Mouse (Mus musculus) cerebellum, postnatal 25 days (tissue): ENCODE measurements around the gene Klf5.
A peak's percentile ranks its signal among the peaks of the same experiment; 100 is the strongest.

ENCODE experiments used
- DNase-seq, 2 experiments: peaks; one replicate each; pipeline ENCODE4 v3.0.0; 2021; ENCODE audit warnings: mixed read lengths in 2 of 2

Gene Klf5

GRCm38 (mm10) chr14:99298385-99299021, at the start of gene Klf5:
Gene Klf5, plus strand, starts transcription at chr14:99298691.
- DNase-seq: peak; percentile 89 to 93

- no peak for DNase-seq
Observed at GRCm38 (mm10) chr14:99262026-99262425, 36.5 kb upstream of the Klf5 start.

- no peak for DNase-seq
Observed at GRCm38 (mm10) chr14:99263816-99264215, 34.7 kb upstream of the Klf5 start.

GRCm38 (mm10) chr14:99265791-99266190, 32.7 kb upstream of the Klf5 start:
- DNase-seq: no peak

DNA sequence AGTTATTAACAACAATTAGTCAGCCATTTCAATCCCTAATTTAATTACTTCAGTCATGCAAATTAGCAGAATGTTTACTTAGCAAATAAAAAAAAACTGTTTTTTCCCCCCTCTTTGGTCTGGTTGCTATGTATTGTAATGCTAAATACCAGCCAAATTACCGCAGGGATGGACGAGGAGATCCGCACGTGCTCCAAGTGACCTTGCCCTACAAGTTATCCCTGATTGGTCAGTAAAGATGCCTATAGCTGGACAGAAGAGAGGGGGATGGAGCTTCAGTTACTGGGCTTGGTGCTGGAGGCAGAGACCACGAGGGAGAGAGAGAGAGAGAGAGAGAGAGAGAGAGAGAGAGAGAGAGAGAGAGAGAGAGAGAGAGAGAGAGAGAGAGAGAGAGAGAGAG, 31.7 kb upstream of the Klf5 start:
- no peak for DNase-seq

DNA sequence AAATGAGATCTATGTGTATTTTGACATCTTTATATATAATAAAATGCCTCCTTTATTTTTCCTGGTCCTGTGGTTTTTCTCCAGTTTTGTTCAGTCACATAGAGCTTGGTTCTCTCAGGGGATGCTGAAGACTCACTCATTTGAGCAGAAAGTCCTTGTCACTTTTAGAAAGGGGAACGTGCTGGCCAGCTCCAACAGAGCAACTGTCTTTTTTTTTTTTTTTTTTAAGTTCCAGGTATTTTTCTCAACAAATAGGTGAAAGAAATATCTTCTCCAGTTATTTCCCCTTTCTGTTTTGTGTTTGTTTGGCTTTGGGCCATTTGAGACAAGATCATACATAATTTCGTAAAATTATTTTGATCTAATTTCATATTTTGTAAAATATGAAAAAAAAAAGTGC, 24.4 kb upstream of the Klf5 start:
- no peak for DNase-seq

- no peak for DNase-seq
Observed at GRCm38 (mm10) chr14:99275827-99276226, 22.7 kb upstream of the Klf5 start.

GRCm38 (mm10) chr14:99278312-99278711, 20.2 kb upstream of the Klf5 start:
- DNase-seq: no peak

DNA sequence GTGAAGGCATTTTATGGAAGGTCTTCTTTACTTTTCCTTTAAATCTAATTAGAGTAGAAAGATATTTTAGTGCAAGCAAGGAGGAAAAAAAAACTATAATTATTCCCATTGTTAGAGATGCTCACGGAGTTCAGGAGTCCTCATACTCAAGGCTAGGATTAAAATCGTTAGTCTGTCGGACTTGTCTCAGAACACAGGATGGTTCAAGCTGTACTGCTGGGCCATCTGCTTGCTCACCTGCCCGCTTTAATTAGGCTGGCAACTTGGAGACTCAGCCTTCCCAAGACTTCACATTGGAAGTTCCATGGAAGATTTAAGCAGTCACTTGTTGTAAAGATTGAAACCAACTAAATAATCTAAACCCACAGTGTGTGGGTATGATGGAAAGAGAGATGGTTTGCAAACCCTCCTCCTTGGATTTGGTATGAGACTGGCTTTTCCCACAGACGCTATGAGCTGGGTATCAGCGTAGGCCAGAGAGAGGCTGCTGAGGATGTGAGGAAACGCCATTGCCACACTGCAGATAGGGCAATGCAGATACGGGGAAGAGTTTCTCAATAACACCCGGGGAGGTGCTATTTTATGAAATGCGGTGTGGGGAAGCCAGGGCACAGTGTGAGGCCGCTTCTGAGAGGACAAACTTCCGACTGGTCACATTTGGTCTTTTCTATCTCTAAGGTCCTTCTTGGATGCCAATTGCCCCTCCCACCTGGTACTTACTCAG, 19.6 kb upstream of the Klf5 start:
- peak; percentile 22 for DNase-seq

- DNase-seq: no peak
Observed at GRCm38 (mm10) chr14:99280399-99280798, 18.1 kb upstream of the Klf5 start.

GRCm38 (mm10) chr14:99280825-99281433, 17.6 kb upstream of the Klf5 start:
- no peak for DNase-seq

DNA sequence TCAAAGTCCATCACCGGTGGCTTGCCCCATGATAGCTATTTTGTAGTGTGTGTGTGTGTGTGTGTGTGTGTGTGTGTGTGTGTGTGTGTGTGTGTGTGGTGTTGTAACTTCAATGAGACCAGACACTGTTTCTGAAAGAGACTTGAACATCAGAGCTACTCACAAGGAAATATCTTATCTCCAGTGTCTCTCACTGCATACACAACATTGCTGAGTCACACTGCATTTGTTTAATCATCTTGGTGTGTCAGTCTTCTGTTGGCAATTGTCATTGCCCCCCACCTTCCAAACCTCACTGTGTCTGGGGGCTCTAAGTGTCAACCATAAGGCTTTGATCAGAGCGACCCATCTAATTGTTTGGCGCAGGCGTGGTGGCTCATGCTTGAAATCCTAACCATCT, 13.0 kb upstream of the Klf5 start:
- DNase-seq: no peak

- no peak for DNase-seq
Observed at GRCm38 (mm10) chr14:99292176-99292575, 6.3 kb upstream of the Klf5 start.

DNA sequence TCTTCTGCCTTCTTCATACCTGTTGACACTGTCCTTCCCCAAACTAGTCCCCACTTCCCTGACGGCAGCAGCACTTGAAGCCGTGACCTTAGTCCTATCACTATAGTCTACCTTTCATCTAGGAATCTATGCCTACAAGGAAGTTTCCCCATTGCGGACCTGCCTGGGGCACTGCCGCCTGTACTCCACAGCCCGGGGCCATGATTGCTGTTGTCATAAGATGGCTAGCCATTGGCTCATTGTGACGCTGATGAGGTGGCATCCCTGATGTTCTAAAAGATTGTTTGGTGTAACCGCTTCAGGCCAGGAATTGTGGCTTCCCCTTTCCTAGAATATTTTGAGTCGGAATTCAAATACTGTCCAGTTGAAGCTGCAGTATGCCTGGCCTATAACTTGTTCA, 4.1 kb upstream of the Klf5 start:
- DNase-seq: no peak

GRCm38 (mm10) chr14:99295606-99296341, 2.7 kb upstream of the Klf5 start:
- no peak for DNase-seq

DNA sequence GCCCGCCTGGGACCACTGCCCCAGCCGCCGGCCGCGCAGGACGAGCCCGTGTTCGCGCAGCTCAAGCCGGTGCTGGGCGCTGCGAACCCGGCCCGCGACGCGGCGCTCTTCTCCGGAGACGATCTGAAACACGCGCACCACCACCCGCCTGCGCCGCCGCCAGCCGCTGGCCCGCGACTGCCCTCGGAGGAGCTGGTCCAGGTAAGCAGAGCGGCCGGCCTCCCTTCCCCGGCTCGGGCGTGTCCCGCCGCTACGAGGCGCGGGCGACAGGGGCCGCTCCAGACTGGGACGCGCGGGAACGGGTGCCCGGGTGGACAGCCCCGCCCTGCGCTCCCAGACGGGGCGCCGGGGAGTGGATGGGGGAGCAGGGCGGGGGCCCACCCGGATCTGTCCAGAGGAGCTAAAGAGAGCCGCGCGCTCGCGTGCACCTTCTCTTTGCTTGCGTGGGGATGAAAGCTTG, 561 bp downstream of the Klf5 start:
- peak; percentile 60 to 74 for DNase-seq

- DNase-seq: peak in 1 of 2 experiments; percentile 9
Observed at GRCm38 (mm10) chr14:99299701-99300191, 1.3 kb downstream of the Klf5 start.

DNA sequence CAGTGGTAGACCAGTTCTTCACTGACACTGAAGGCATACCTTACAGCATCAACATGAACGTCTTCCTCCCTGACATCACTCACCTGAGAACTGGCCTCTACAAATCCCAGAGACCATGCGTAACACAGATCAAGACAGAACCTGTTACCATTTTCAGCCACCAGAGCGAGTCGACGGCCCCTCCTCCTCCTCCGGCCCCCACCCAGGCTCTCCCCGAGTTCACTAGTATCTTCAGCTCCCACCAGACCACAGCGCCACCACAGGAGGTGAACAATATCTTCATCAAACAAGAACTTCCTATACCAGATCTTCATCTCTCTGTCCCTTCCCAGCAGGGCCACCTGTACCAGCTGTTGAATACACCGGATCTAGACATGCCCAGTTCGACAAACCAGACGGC, 3.0 kb downstream of the Klf5 start:
- DNase-seq: no peak

DNA sequence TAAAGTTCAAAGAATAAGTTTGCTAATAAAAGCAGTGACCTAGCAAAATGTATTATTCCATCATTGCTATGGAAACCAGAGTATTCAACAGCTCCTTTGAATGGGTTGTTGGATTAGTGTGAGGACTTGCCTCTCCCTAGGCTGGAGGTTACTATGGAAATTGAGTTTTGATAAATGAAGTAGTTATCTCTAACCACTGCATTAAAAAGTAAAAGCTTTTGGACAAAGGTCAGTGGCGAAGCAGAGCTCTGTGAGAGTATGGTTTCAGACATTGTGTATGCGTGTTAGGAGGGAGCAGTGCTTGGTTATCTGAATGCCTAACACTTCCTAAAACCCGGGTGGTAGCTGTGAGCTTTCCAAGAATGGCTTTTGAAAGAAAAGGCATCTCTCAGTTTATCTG, 5.9 kb downstream of the Klf5 start:
- DNase-seq: no peak

DNA sequence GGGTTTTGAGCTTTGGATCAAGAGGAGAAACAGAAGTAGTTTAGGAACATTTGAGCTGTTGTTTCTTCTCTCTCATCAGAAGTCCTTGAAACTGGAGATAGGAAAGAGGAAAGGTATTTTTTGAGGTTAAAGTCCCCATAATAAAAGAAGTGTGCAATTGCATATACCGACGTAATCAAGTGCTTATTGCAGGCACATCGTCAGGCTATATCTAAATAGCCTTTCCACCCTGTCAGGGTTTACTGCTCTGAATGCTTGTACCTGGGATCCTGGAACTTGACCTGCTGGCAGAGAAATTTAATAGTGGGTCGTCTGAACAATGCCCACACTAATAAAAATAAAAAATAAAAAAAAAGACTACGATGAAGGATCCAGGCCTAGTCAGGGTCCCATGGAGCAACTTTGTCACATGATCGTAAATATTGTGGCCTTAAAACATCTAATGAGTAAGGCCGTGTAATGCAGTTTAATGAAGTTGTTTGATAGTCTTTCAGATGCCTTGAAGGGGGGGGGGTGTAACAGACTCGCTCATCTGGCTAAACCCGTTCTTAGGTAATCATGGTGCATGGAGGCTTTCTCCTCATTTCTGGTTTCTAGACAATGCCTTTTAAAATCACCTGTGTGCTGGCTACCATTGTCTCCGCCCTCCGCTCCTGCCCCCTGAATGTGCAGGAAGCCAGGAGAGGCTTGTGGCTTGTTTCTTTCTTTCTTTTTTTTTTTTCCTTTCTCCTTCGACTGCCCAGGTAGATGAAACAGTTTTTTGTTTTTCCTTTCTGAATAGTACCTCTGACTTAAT, 6.7 kb downstream of the Klf5 start:
- DNase-seq: no peak

DNA sequence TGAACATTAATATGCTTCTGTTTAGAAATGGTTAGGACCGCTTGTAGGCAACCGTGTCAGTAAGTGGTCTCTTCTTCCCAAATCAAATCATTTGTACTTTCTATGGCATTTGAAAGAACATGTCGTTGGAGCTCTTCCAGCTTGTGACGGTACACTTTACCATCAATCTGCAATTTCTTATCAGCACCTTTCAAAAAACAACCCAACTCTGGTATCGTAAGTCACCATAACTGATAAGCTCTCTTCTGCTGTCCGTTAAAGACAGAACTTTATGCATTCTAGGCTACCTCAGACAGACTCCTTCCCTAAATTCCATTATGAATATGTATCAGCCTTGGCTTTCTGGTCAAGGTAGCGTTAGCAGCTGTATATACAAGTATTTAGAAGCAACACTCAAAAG, 7.9 kb downstream of the Klf5 start:
- DNase-seq: no peak

DNA sequence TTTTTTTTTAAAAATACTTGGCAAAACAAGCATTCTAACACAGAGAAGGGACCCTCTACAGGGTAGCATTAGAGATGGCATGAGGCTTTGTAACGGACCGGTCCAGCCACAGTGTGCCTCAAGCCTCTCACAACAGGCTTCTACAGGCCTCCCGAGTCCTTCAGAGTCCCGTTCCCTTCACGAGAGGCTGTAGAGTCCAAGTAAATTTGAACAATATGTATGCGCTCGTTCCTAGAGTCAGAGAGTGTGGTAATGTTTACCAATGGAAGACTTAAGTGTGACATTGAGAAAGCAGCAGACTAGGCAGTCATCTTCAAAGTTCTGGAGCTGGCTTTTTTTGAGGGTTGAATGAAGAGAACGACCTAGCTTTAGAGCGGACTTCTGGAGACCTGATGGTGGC, 11.1 kb downstream of the Klf5 start:
- DNase-seq: no peak
